Mouse (Mus musculus) layer of hippocampus, postnatal 14 days (tissue): ENCODE measurements at regions not wholly inside any gene's neighbourhood (a gene's known extent, or its start where the extent isn't known, plus 50 kb on each side); places are given as distances from the start of the nearest gene placed in this dataset.

ENCODE experiments used
- DNase-seq, 2 experiments: peaks; one replicate each; pipeline ENCODE4 v3.0.0; 2021 to 2022; ENCODE audit warnings: low spot score in 2 of 2, mixed read lengths in 1 of 2

- DNase-seq: no peak
Observed at GRCm38 (mm10) chr15:62361171-62361570, 1438.4 kb upstream of the A1bg start.

GRCm38 (mm10) chr15:62358338-62359239 lies 1435.8 kb upstream of the A1bg start:
- DNase-seq: no peak

DNA sequence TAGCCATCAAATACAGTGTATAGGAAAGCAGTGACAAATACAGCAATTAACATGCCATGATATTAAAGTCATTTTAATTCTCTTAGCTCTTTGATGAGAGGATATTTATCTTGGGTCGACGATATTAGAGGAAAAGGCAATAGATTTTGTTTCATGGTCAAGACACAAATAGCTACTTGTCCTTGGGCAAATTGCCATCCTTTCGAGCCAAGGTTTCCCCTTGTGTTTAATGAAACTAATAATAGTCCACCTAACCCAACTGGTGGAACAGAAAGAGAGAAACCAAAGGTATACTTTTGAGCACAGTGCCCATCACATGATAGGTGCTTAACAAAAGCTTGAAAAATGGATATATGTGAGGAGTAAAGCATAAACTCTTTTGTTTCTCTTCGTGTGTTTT lies 1431.0 kb upstream of the A1bg start:
- DNase-seq: no peak

DNA sequence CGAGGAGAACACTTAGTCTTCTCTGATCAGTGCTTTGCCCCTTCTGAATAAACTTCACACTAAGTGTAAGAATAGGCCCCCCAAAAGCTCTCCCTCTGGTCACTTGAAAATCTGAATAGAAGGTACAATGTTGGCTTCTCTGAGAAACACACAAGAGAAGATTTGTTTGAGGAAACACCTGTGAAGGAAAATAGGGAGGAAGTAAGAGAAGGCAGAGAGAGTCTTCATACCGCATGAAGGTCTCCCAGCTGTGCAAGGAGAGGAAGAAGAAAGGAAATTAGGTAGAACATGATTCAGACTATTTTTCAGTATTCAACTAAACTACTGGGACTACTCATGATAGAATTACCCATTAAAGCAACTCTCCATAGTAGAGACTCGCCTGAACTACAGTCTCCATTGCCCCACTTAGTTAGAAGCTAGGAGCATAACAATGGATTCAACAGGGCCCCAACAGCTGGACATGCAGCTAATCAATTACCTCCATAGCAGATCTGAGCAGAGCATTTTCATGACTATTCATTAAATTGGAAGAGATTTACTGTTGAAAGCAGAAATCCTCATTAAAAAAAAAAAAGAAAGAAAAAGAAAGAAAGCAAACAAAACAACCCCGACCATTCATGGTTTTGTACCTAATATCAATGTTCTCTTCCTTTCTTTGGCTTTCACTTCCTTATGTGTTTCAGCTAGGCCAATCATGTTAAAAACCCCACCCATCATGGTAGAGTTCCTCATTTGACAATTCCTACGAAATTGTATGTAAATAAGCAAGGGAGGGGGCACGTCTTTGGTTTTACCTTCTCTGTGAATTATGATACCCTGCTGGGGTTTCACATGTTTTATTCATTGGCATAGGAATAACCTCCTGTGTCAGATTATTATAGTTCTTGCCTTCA lies 1428.3 kb upstream of the A1bg start:
- no peak for DNase-seq

GRCm38 (mm10) chr15:62349981-62350380 lies 1427.2 kb upstream of the A1bg start:
- DNase-seq: no peak

DNA sequence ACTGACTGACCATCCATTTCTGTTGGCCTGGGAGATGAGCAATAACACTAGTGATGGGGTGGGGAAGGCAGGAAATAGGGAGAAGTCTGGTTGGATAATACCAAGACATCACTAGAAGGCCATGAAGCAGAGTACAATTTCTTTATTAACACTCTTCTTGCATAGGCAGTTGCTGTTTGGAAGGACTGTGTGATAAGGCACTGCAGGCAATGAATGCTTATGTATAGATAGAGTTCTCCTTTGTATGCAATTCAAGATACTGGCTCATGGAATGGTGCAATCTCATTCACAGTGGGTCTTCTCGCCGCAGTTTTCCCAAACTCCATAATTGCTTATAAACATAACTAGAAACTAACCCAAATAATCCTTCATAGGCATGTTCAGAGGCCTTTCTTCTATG lies 1426.1 kb upstream of the A1bg start:
- DNase-seq: no peak

DNA sequence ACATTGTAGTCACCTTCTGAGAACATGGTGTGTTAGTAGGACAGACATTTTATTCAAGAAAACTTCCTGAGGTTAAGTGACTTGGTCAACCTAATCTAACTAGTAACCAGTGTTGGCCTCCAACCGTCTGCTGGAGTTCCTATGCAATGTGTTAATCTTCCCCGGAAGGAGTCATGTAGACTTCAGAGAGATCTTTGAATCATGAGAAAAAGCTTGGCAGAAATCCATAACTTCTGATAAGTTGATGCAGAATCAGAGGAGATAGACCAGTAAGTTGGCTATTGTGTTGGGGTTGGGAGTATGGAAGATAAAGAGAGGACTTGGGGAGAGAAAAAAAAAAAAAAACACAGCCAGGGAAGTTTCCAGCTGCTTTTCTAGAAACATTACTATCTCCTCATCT lies 1424.9 kb upstream of the A1bg start:
- no peak for DNase-seq

GRCm38 (mm10) chr15:62345893-62346292 lies 1423.1 kb upstream of the A1bg start:
- DNase-seq: no peak

DNA sequence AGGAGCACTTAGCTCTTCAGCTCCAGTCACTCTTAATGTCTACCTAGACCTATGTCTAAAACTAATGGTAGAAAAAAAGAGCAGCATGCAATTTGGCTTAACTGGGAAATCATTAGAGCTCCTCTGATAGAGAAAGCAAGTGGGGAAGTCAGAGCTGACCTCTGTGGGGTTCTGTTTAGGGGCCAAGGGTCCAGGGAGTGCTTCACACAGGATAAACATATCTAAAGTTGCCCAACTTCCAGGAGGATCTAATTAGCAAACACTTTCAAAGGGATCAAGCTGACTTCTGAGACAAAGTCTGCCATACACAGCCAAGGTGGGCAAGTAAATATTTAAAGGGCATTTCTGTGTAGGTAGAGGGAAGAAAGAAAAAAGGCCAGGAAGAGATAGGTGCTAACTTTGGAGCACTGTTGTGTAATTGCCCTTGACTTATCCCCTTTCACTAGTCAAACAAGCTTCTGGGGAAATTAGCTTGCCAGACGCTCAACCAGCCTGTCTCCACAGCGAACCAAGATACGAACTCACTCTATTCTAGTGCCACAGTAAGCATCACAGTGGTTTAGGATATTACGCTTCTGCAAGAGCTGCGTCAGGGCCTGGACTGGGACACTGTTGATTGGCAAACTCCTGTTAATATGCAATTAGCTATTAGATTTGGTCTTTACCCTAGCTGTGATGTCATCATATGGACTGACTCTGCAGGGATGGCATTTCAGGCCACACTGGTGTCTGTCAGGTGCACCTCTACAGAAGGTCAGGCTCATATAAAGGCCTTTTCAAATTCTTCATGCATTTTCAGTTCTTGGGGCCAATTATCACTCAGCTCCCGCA lies 1413.9 kb upstream of the A1bg start:
- no peak for DNase-seq

- peak in 1 of 2 experiments; percentile 8 for DNase-seq
Observed at GRCm38 (mm10) chr15:62334256-62335009, 1411.6 kb upstream of the A1bg start.

DNA sequence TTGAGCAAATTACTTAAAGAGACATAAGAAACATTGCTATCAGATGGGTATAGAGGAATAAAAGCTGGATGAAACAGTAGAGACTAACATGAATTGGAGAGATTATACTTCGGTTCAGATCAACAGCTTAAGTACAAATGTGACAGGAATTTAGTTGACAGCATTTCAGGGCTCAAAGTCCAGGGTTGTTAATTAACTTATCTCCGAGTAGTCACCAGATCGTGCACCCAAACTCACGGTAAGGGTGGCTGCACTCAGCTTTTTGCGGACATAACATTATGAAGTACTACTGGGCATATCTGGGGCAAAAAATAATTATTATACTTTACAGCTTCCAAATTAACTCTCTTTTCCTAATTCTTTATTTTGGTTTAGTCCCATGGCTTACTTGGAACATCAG lies 1409.3 kb upstream of the A1bg start:
- no peak for DNase-seq

DNA sequence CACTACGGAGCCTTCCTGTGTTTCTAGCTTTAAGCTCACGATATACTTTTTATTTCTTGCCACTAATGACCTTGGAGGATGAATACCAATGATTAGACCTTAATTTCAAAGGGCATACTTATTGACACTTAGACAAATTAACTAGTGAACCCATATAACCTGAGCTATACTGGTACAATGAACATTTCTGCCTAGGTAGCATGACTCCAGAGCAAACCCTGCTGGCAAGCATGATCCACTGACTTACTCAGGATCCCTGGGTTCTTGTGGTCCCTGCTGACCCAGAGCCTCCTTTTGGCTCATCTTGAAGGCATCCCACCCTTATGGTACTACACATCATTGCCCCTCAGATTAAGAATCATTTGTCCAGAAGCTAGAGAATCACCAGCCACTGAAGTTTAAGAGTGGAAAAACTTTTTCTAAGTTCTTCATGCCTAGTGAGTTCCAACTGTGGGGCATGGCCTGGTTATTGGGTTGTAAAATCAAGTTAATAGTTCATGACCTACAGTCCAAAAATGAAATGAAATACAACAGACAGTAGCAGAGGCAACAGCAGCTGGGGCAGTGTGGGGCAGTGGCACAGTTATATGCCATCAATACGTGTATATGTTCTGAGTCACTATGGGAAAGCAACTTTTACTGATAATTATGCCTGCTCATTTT lies 1408.5 kb upstream of the A1bg start:
- DNase-seq: no peak

GRCm38 (mm10) chr15:62328920-62329319 lies 1406.1 kb upstream of the A1bg start:
- peak in 1 of 2 experiments; percentile 7 for DNase-seq

DNA sequence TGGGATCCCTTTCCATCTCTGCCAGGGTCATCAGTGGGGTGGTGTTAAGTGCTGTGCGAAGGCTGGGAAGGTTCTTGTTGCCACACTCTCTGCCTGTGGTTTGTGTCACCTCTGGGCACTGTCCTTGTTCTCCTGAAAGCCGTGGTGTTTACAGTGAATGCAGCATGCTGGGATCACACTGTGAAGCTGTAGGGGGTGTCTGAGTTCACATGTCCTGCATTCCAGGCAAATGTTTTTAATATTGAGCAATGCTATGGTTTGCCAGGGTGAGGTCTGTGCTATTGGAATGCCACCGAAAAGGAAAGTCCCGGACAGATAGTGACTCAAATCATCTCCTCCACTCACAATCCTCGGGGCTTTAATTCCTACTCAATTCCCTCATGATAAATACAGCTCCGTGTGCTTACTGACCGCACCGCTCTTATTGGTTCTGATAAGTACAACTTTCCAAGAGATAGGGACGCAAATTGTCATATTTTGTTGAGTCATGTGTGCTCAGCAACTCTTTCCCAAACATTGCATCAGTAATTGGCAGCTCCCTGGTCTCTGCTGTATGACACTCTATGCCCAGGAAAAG lies 1405.6 kb upstream of the A1bg start:
- no peak for DNase-seq

GRCm38 (mm10) chr15:62327481-62327880 lies 1404.7 kb upstream of the A1bg start:
- DNase-seq: no peak

- DNase-seq: no peak
Observed at GRCm38 (mm10) chr15:62326524-62326923, 1403.7 kb upstream of the A1bg start.

DNA sequence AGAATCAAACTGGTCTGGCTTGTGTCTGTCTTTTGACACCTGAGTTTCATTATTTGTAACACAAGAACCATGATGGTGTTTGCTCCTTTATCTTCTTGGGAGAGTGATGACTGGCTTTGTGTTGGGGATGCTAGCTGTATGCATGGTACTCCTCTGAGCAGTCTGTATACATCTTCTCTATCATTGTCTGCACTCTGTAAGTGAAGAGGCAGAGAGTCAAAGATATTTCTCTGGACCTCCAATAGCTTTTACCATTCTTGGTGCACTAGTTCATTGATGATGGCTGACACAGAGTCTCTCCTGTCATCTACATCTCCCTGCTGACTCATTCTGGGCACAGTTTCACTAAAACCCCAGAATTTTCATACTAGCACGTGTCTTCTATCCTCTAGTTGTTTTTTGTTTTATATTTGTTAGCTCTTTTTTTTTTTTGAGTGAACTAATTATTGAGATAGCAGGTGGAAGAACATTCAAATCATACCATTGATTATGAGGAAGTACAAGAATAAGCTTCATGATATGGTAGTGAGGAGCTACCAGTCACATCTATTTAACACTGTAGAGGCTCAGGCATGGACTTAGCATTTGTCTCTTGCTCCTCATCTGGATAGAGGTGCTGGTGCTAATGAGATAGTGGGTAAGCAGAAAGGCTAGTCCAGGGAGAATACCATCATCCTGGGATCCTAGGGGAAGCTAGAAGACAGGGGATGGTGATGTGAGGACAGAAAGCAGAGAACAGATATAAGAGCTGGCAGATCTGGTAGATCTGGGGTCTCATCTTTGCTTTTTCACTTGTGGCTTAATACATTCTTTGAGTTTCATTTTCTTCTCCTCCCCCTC lies 1402.9 kb upstream of the A1bg start:
- DNase-seq: no peak

GRCm38 (mm10) chr15:62320966-62321365 lies 1398.2 kb upstream of the A1bg start:
- no peak for DNase-seq

DNA sequence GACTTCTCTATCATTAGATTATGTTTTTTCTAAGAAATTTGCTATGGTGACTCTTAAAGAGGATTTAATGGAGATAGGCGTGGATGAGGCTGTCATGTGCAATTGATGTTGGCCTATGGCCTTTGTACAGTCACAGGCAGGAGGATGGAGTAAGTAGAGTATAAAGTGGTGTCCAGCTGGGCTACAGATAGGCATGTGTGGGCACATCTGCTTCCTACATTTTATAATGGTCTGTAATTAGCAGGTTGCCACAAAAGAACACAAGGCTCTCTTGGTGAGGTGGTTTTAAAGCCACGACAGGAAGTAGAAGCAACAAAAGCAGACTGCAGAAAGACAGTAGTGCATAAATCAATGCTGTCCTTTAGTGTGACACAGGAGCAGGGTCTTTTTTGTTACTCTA lies 1391.6 kb upstream of the A1bg start:
- DNase-seq: no peak
